Comparison of ENCODE assay signal across 25 mouse cellular contexts in the genomic region with DNA sequence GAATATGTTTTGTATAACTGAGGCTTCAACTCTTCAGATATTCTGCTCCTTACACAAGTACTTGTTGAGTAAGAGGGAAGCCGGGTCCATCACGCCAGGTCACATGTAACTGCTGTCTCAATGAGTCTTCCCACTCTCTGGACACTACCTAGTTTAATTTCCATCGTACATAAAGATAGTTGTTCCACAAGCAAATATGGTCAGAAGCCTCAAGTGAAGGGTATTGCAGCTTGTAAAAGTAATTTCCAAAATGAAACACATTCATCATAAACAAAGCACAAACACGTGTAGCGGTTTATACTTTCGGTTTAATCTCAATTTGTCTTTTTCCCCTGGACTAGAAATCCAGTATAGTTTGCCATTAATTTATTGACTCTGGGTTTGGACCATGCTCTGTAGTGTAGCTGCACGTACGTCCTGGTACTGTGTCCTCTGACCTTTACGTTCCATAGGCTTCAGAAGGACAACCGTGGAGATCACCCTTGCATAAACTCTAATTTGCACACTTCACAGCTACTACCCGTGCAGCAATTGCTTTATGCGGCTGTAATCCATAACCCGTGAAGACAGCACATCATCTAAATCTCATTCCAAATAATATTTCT.
DNase-seq lines count a peak whose midpoint lies in the region; ATAC-seq and TF ChIP-seq lines count a peak whose summit lies in the region.
"Had no signal": no experiment of that assay in that cellular context is flagged by ENCODE, and none has a peak within 500 bp of the region (broad histone marks: within the 10 kb centered on the region; RNA-seq: fewer than 3 reads in every experiment).

No protein-coding gene starts in this region.

- TF ChIP-seq POLR2A in CH12.LX (IDR thresholded peaks at IDR 0.05; ENCODE audit: low read depth, low read length), result no peak

- H3K27me3 ChIP-seq in liver, embryonic 16.5 days (ENCODE audit: control insufficient read depth, insufficient read depth, low read depth, low read length), result peaks cover 23% of the 10 kb centered on the region
- peaks cover 16% of the 10 kb centered on the region for H3K27me3 ChIP-seq in liver, embryonic 11.5 days (replicated peaks; ENCODE audit: control insufficient read depth, insufficient read depth, low read length)
- H3K27me3 ChIP-seq in CH12.LX (replicated peaks), result no peaks in the 10 kb centered on the region
- H3K27me3 ChIP-seq: forebrain, embryonic 13.5 days; heart, embryonic 12.5 days; heart, embryonic 15.5 days; hindbrain, embryonic 13.5 days had no signal

- dilution Hi-C loops in CH12.LX (cut with MboI; ENCODE audit: extremely low pct_ligation_motif_present, extremely low pct_unique_long_range_greater_than_20kb, low sequenced_read_pairs), result no loop called here

- H3K79me2 ChIP-seq in CH12.LX (replicated peaks; ENCODE audit: control insufficient read depth, extremely low read depth, insufficient read depth, poor library complexity, severe bottlenecking), result no peaks in the 10 kb centered on the region

- no peaks in the 10 kb centered on the region for H3K9me3 ChIP-seq in liver, embryonic 16.5 days (replicated peaks; ENCODE audit: control insufficient read depth, low read length)
- no peaks in the 10 kb centered on the region for H3K9me3 ChIP-seq in liver, embryonic 11.5 days (ENCODE audit: control insufficient read depth, low read length)
- H3K9me3 ChIP-seq in CH12.LX (replicated peaks; ENCODE audit: low read length), result no peaks in the 10 kb centered on the region
- H3K9me3 ChIP-seq: forebrain, embryonic 10.5 days; forebrain, embryonic 13.5 days; heart, embryonic 12.5 days; heart, embryonic 15.5 days; hindbrain, embryonic 10.5 days; hindbrain, embryonic 13.5 days had no signal

- H3K4me1 ChIP-seq in liver, embryonic 16.5 days (ENCODE audit: control insufficient read depth, low read depth, low read length), result no peaks in the 10 kb centered on the region
- H3K4me1 ChIP-seq in liver, embryonic 11.5 days (replicated peaks; ENCODE audit: control insufficient read depth, insufficient read depth, low read length), result no peaks in the 10 kb centered on the region
- H3K4me1 ChIP-seq in CH12.LX (ENCODE audit: control insufficient read depth in 1 of 2, insufficient read depth in 2 of 2), result peaks cover 0 to 21% of the 10 kb centered on the region in 2 experiments; a peak in 2 of 4 replicates

- TF ChIP-seq RAD21 in CH12.LX (IDR thresholded peaks at IDR 0.05; ENCODE audit: low read depth, low read length), result no peak

- H3K9ac ChIP-seq in liver, embryonic 16.5 days (ENCODE audit: low read depth, low read length), result no peak overlapping the region
- H3K9ac ChIP-seq in liver, embryonic 11.5 days (ENCODE audit: low read depth, low read length), result no peak overlapping the region
- peak overlapping the region; percentile 71; the same call in 1 of the 2 replicates for H3K9ac ChIP-seq in CH12.LX (ENCODE audit: insufficient read depth, low read depth)
- H3K9ac ChIP-seq: heart, embryonic 12.5 days; heart, embryonic 15.5 days; hindbrain, embryonic 13.5 days had no signal

- TF ChIP-seq EP300 in CH12.LX (IDR thresholded peaks at IDR 0.05; ENCODE audit: low read length), result no peak

- ATAC-seq in liver, embryonic 16.5 days (ENCODE audit: low read depth), result peak; percentile 25; the same call in 1 of the 2 replicates
- ATAC-seq in liver, embryonic 11.5 days (replicated peaks; ENCODE audit: low FRiP score), result no peak
- ATAC-seq: forebrain, embryonic 13.5 days; forebrain, embryonic 16.5 days; hindbrain, embryonic 16.5 days; inflammation-experienced regulatory T-cells, adult 6 months; intestine, postnatal 0 days had no signal

- no peak overlapping the region for H3K4me3 ChIP-seq in liver, embryonic 16.5 days (ENCODE audit: low read depth, low read length)
- no peak overlapping the region for H3K4me3 ChIP-seq in liver, embryonic 11.5 days (ENCODE audit: low read depth, low read length)
- H3K4me3 ChIP-seq in CH12.LX (replicated peaks in 1 of 3; ENCODE audit: low read depth in 2 of 3, low read length in 2 of 3, poor library complexity in 1 of 3), result peak overlapping the region; percentile 9 to 48 (median 39)
- H3K4me3 ChIP-seq: heart, embryonic 12.5 days; heart, embryonic 15.5 days; hindbrain, embryonic 10.5 days; hindbrain, embryonic 13.5 days had no signal

- H3K36me3 ChIP-seq in liver, embryonic 16.5 days (ENCODE audit: control insufficient read depth, insufficient read depth), result no peaks in the 10 kb centered on the region
- H3K36me3 ChIP-seq in liver, embryonic 11.5 days (ENCODE audit: control insufficient read depth, insufficient read depth, low read length), result no peaks in the 10 kb centered on the region
- H3K36me3 ChIP-seq in CH12.LX (replicated peaks in 1 of 2; ENCODE audit: control insufficient read depth in 1 of 2, insufficient read depth in 1 of 2, low read length in 1 of 2), result no peaks in the 10 kb centered on the region
- H3K36me3 ChIP-seq: forebrain, embryonic 10.5 days; heart, embryonic 12.5 days; heart, embryonic 15.5 days; hindbrain, embryonic 10.5 days had no signal

- TF ChIP-seq CTCF in CH12.LX (conservative IDR thresholded peaks at IDR 0.05 in 1 of 2, IDR thresholded peaks at IDR 0.05 in 1 of 2; ENCODE audit: low read depth in 2 of 2, low read length in 2 of 2), result no peak

- no peak overlapping the region for H3K4me2 ChIP-seq in liver, embryonic 16.5 days (ENCODE audit: low read depth, low read length)
- no peak overlapping the region for H3K4me2 ChIP-seq in liver, embryonic 11.5 days
- peak overlapping the region; percentile 97 for H3K4me2 ChIP-seq in CH12.LX (ENCODE audit: insufficient read depth, low read depth, poor library complexity, severe bottlenecking)
- H3K4me2 ChIP-seq: heart, embryonic 15.5 days had no signal

- H3K27ac ChIP-seq in liver, embryonic 16.5 days (ENCODE audit: low read length), result no peak overlapping the region
- H3K27ac ChIP-seq in liver, embryonic 11.5 days (ENCODE audit: low read depth, low read length), result no peak overlapping the region
- no peak overlapping the region for H3K27ac ChIP-seq in CH12.LX (ENCODE audit: insufficient read depth, low read depth)
- H3K27ac ChIP-seq: forebrain, embryonic 10.5 days; forebrain, embryonic 13.5 days; heart, embryonic 15.5 days; hindbrain, embryonic 10.5 days; hindbrain, embryonic 13.5 days had no signal

- in situ Hi-C loops in CH12.LX (cut with MboI; ENCODE audit: low pct_ligation_motif_present, low pct_unique_long_range_greater_than_20kb, low sequenced_read_pairs), result no loop called here

- WGBS in liver, embryonic 16.5 days (ENCODE audit: insufficient replicate concordance), result 70% methylated on average over 13 of the region's 13 CpGs
- WGBS in liver, embryonic 11.5 days, result 87% methylated on average over 13 of the region's 13 CpGs

- no peak for DNase-seq in liver, embryonic 11.5 days (ENCODE audit: low spot score)
- no peak for DNase-seq in CH12.LX (ENCODE audit: extremely low read depth)
- peak; percentile 62 for DNase-seq in MEL-GATA-1-ER (ENCODE audit: extremely low read depth, low read depth)
- no peak for DNase-seq in cerebellum, postnatal 25 days
- no peak for DNase-seq in testis, postnatal 10 days (ENCODE audit: low spot score)
- DNase-seq: adrenal gland, adult 8-10 months; adrenal gland, postnatal 25 days; B cell, adult 2 months; cerebellum, adult 11-12 months; cerebellum, adult 8-10 months; gastrocnemius, postnatal 10 days; gastrocnemius, postnatal 36 days; heart, postnatal 10 days; heart, postnatal 36 days had no signal

TF ChIP-seq in CH12.LX, 34 proteins besides CTCF, POLR2A, EP300 and RAD21:
- TF ChIP-seq MYC (IDR thresholded peaks at IDR 0.05; ENCODE audit: low read depth, low read length), result peak; percentile 73; the same call in 1 of the 2 replicates
- no peak for TF ChIP-seq POLR2AphosphoS2 (IDR thresholded peaks at IDR 0.05; ENCODE audit: low read depth, low read length)
- TF ChIP-seq JUND (conservative IDR thresholded peaks at IDR 0.05; ENCODE audit: low read depth, low read length), result no peak
- no peak for TF ChIP-seq CHD1 (IDR thresholded peaks at IDR 0.05; ENCODE audit: low read depth, low read length)
- peak; percentile 59 for TF ChIP-seq MAX (IDR thresholded peaks at IDR 0.05; ENCODE audit: low read length)
- TF ChIP-seq MXI1 (IDR thresholded peaks at IDR 0.05; ENCODE audit: low read depth, low read length), result peak; percentile 80
- TF ChIP-seq UBTF (IDR thresholded peaks at IDR 0.05; ENCODE audit: low read depth, low read length), result no peak
- no peak for TF ChIP-seq JUN (IDR thresholded peaks at IDR 0.05; ENCODE audit: insufficient read depth, low read depth, low read length)
- peak; percentile 45; the same call in 1 of the 2 replicates for TF ChIP-seq BHLHE40 (IDR thresholded peaks at IDR 0.05; ENCODE audit: low read depth, low read length)
- TF ChIP-seq ZKSCAN1 (IDR thresholded peaks at IDR 0.05; ENCODE audit: borderline replicate concordance, low read depth, low read length), result no peak

Comparison
In these comparisons a context has a peak if more than half of its experiments do, and no peak if none do; other contexts are left out.
1. H3K4me3 ChIP-seq: peak in CH12.LX (3 of 3); none in liver, embryonic 16.5 days (single experiment) and liver, embryonic 11.5 days (single experiment).